Mouse (Mus musculus) hindbrain, embryonic 12.5 days (tissue): ENCODE measurements around the gene Exo1. TPM values are rescaled to one million over a fixed set of nuclear protein-coding genes. Genes with fewer than 3 reads are reported as not detected.

ENCODE experiments used
- ATAC-seq: fragments of 200-750 bp; cut with Nextera tagmentation; 2 replicates; pipeline ENCODE4 v1.8.0; 2017; ENCODE audit warnings: moderate TSS enrichment; ENCODE audit not compliant: low FRiP score
- H3K27ac ChIP-seq: fragments of 300-500 bp; sonication (generic); 2 replicates; pipeline ENCODE4 v1.5.1; 2016; ENCODE audit warnings: mild to moderate bottlenecking
- H3K27me3 ChIP-seq: fragments of 300-500 bp; sonication (generic); 2 replicates; pipeline ENCODE4 v1.6.1; 2016; ENCODE audit warnings: mild to moderate bottlenecking
- H3K36me3 ChIP-seq: fragments of 300-500 bp; sonication (generic); 2 replicates; pipeline ENCODE4 v1.6.1; 2016; ENCODE audit warnings: mild to moderate bottlenecking
- H3K4me1 ChIP-seq: fragments of 300-500 bp; sonication (generic); 2 replicates; pipeline ENCODE4 v1.6.1; 2016
- H3K4me2 ChIP-seq: fragments of 300-500 bp; sonication (generic); replicated peaks from 2 replicates; pipeline ENCODE4 v1.6.1; 2016; ENCODE audit warnings: mild to moderate bottlenecking
- H3K4me3 ChIP-seq: fragments of 300-500 bp; sonication (generic); 2 replicates; pipeline ENCODE4 v1.5.1; 2016; ENCODE audit warnings: mild to moderate bottlenecking
- H3K9ac ChIP-seq: fragments of 300-500 bp; sonication (generic); 2 replicates; pipeline ENCODE4 v1.6.1; 2016; ENCODE audit warnings: mild to moderate bottlenecking, moderate library complexity
- H3K9me3 ChIP-seq: fragments of 300-500 bp; sonication (generic); replicated peaks from 2 replicates; pipeline ENCODE4 v1.6.1; 2016; ENCODE audit warnings: mild to moderate bottlenecking
- WGBS: fragments of 180-500 bp; shearing (Covaris S2); methylation state at CpG from one replicate; pipeline ENCODE4 v1.1.7; 2016; 5-methylcytosine and 5-hydroxymethylcytosine counted together
- polyA plus RNA-seq: library from polyadenylated mRNA; unstranded; fragments of >200 nt; fragmentation: Nextera tagmentation; extraction: Ambion mirVana; gene quantifications from 2 replicates; pipeline ENCODE4 v1.2.1, GENCODE M21; 2016

Exo1 gene
- polyA plus RNA-seq, result 52.8 and 54.5 TPM in 2 replicates

DNA sequence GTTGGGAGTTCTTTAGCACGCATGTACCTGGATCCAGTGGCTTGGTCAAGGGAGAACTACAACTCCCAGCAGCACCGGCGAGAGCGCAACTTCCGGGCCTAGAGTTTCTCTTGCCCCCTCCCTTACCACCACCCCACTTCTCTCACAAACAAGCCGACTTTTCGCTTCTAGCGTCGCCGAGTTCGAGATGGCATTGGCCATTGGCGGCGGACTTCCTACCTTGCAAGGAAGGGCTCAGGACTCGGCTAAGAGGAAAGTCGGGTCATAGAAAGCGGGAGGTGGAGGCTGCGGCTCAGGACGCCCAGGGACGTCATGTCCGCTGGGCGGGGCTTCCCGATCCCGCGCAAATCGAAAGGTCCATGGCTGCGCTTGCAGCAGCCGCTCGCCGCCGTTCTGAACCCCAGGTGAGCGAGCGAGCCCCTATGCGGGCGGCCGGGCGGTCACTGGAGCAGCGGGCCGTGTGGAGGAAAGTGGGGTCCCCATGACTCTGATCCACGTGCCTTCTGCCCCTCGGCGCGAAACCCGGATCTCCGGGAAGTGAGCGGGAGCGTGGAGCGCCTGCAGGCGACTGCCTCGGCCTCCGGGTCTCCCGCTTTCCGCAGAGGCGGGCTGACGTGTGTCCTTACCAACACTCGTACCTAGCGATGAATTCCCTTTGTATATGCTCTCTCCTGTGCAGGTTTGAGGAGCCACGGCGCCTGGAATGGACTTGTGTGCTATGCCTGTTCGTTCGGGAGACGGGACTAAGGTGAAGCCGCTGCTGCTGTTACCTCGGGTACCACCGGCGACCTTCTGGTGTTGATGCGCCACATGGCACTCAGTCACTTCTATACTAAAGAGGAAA, at the start of gene Exo1:
Exo1 (plus strand) TSS at position 129 of the 844 bp plus-strand sequence.
- H3K27ac ChIP-seq, result peak within 1 kb of the TSS; percentile 76; the same call in 1 of the 2 replicates
- peak within 1 kb of the TSS; percentile 81 for H3K4me3 ChIP-seq
- no peaks in the 10 kb centered on the region for H3K9me3 ChIP-seq
- under 1% methylated on average over 66 of the region's 66 CpGs for WGBS
- 0 out of 2 replicates have a peak, but pooled peaks cover 3% of the 10 kb centered on the region for H3K36me3 ChIP-seq
- peak within 1 kb of the TSS; percentile 88 for H3K4me2 ChIP-seq
- peak within 1 kb of the TSS; percentile 69 for H3K9ac ChIP-seq
- peaks cover 15% of the 10 kb centered on the region for H3K4me1 ChIP-seq
- H3K27me3 ChIP-seq, result no peaks in the 10 kb centered on the region
- ATAC-seq, result peak; percentile 98

DNA sequence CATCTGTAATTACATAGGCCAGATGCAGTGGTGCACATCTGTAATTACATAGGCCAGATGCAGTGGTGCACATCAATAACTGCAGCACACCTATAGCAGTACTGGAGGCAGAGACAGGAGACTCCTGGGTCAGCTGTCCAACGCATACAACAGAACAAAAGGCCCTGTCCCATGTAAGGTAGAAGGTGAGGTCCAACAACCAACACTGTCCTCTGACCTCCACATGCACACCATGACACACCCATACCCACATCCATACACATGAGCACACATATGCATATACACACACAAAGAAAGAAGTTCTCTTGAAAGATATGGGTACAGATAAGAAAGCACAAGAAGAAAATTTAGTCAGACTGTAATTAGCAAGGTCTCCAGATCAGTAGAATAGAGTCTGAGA, 24.9 kb upstream of the Exo1 start:
- 91% methylated on average over 1 of the region's 1 CpGs for WGBS
- no peak overlapping the region for H3K9ac ChIP-seq
- H3K36me3 ChIP-seq, result no peaks in the 10 kb centered on the region
- no peak overlapping the region for H3K4me3 ChIP-seq
- no peak overlapping the region for H3K4me2 ChIP-seq
- H3K9me3 ChIP-seq, result no peaks in the 10 kb centered on the region
- no peak overlapping the region for H3K27ac ChIP-seq
- no peak for ATAC-seq
- H3K4me1 ChIP-seq, result no peaks in the 10 kb centered on the region
- H3K27me3 ChIP-seq, result no peaks in the 10 kb centered on the region

GRCm38 (mm10) chr1:175867050-175867449, 13.3 kb upstream of the Exo1 start:
- Histone ChIP-seq H3K4me1 (peaks cover 3% of the 10 kb centered on the region), H3K27me3 (no peaks in the 10 kb centered on the region), H3K36me3 (no peaks in the 10 kb centered on the region), H3K4me2 (no peak overlapping the region), H3K27ac (no peak overlapping the region), H3K9me3 (no peaks in the 10 kb centered on the region), H3K9ac (no peak overlapping the region), H3K4me3 (no peak overlapping the region)
- 28% methylated on average over 1 of the region's 1 CpGs for WGBS
- ATAC-seq, result peak; percentile 49

GRCm38 (mm10) chr1:175867558-175867957, 12.8 kb upstream of the Exo1 start:
- WGBS, result 27% methylated on average over 5 of the region's 5 CpGs
- Histone ChIP-seq H3K9ac (no peak overlapping the region), H3K4me2 (no peak overlapping the region), H3K27me3 (no peaks in the 10 kb centered on the region), H3K4me3 (no peak overlapping the region), H3K27ac (no peak overlapping the region), H3K36me3 (no peaks in the 10 kb centered on the region), H3K9me3 (no peaks in the 10 kb centered on the region), H3K4me1 (peaks cover 3% of the 10 kb centered on the region)
- ATAC-seq, result peak; percentile 36; the same call in 1 of the 2 replicates

DNA sequence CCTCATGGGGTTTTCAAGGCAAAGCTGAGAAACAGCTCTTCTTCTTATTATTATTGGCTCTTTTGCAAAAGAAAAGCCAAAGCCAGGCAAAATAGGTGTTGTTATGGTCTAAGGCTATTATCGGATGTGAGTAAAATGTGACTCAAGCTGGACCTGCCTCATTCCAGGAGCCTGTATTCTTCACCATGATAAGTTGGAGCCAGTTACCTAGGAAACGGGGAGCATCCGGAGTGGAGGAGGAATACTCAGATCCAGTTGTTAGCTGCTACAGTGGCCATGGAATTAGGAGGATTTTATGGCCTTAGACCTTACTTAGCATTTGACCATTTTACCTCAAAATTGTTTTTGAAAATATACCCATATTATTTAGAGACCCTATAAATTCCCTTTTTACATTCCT, 9.7 kb upstream of the Exo1 start:
- peaks cover 3% of the 10 kb centered on the region for H3K4me1 ChIP-seq
- H3K27me3 ChIP-seq, result no peaks in the 10 kb centered on the region
- no peak overlapping the region for H3K9ac ChIP-seq
- no peak overlapping the region for H3K4me2 ChIP-seq
- no peak overlapping the region for H3K4me3 ChIP-seq
- H3K27ac ChIP-seq, result no peak overlapping the region
- 63% methylated on average over 3 of the region's 3 CpGs for WGBS
- no peak for ATAC-seq
- H3K9me3 ChIP-seq, result no peaks in the 10 kb centered on the region
- H3K36me3 ChIP-seq, result no peaks in the 10 kb centered on the region

DNA sequence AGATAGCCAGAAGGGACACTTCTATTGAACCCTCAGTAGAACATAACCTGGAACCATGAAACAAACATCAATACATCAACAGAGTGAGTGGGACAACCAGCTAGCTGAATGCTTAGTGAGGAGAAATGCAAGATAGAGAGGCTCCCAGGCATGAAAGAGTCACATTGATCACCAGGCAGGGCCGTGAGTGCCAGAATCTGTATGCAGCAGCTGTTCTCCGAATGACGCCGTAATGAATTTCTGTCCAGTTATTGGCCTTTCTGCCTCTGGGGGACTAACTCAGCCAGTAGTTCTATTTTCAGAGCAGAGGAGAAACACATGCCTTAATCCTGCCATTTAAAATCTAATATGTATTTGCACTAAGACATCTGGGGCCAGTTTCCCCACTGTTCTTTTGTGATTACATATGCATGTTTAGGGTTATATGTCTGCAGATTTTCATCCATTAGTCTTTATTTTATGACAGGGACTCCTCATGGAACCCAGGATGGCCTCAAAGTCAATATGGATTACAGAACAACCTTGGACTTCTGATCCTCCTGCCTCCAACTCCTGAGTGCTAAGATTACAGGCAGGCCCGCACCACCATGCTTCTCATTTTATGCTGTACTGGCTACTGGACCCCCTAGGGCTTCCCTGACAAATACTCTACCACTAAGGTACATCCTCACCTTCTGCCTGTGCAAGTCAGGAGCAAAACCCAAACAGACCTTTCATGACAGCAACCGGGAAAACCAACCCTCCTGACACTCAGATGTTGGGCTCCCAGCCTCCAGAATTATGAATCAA, 8.2 kb upstream of the Exo1 start:
- ATAC-seq, result peak; percentile 75
- no peaks in the 10 kb centered on the region for H3K27me3 ChIP-seq

GRCm38 (mm10) chr1:175883398-175883797, 3.0 kb downstream of the Exo1 start:
- H3K36me3 ChIP-seq, result peaks cover 13% of the 10 kb centered on the region; the same call in 1 of the 2 replicates
- no peak overlapping the region for H3K27ac ChIP-seq
- no peak overlapping the region for H3K4me3 ChIP-seq
- H3K4me2 ChIP-seq, result no peak overlapping the region
- H3K27me3 ChIP-seq, result no peaks in the 10 kb centered on the region
- peaks cover 15% of the 10 kb centered on the region for H3K4me1 ChIP-seq
- H3K9ac ChIP-seq, result no peak overlapping the region
- H3K9me3 ChIP-seq, result no peaks in the 10 kb centered on the region
- no peak for ATAC-seq
- WGBS, result 84% methylated on average over 3 of the region's 3 CpGs

More for the DNA sequence above, 8.2 kb upstream of the Exo1 start:
- Histone ChIP-seq H3K9ac (no peak overlapping the region), H3K4me3 (no peak overlapping the region), H3K36me3 (no peaks in the 10 kb centered on the region), H3K9me3 (no peaks in the 10 kb centered on the region), H3K27ac (0 out of 2 replicates have a peak overlapping the region, but pooled peaks have one; percentile 37), H3K4me1 (no peaks in the 10 kb centered on the region; the same call in 1 of the 2 replicates), H3K4me2 (no peak overlapping the region)
- 65% methylated on average over 6 of the region's 6 CpGs for WGBS

GRCm38 (mm10) chr1:175893263-175893662, 12.9 kb downstream of the Exo1 start:
- Histone ChIP-seq H3K36me3 (peaks cover 38% of the 10 kb centered on the region), H3K9ac (no peak overlapping the region), H3K27me3 (no peaks in the 10 kb centered on the region), H3K9me3 (no peaks in the 10 kb centered on the region), H3K4me1 (no peaks in the 10 kb centered on the region), H3K4me3 (no peak overlapping the region), H3K27ac (no peak overlapping the region), H3K4me2 (no peak overlapping the region)
- ATAC-seq, result no peak
- 90% methylated on average over 6 of the region's 6 CpGs for WGBS

DNA sequence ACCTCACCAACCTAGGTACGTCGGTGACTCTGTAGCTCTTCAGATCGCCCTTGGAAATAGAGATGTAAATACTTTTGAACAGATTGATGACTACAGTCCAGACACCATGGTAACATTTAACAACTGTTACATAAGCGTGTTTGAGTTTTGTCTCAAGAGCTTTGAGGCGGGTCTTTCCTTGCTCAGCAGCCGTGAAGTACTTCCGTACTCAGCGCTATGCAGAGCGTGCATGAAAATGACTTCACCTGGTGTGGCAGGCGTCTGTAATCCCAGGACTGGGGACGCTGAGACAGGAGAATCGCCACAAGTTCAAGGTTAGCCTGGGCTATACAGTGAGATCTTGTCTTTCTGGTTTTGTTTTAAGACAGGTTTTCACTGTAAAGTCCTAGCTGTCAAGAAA, 13.3 kb downstream of the Exo1 start:
- Histone ChIP-seq H3K27me3 (no peaks in the 10 kb centered on the region), H3K9me3 (no peaks in the 10 kb centered on the region), H3K36me3 (peaks cover 33% of the 10 kb centered on the region), H3K4me3 (no peak overlapping the region), H3K9ac (no peak overlapping the region), H3K4me2 (no peak overlapping the region), H3K4me1 (no peaks in the 10 kb centered on the region), H3K27ac (no peak overlapping the region)
- no peak for ATAC-seq
- WGBS, result 91% methylated on average over 12 of the region's 12 CpGs

DNA sequence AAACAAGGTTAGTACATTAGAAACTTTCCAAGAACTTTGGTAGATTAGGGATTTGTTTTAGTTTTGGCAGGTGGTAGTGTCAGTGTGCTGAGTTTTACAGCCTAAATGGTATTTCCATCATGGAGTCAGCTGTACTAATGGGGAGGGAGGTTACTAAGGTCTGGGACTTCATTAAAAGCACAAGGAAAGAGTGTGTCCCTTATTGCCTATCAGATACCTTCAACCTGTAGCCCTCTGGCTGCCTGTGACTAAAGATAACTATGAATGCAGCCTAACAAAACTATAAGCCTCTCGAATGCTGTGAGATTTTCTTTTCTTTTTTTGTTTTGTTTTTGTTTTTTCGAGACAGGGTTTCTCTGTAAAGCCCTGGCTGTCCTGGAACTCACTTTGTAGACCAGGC, 30.8 kb downstream of the Exo1 start:
- WGBS, result 75% methylated on average over 2 of the region's 2 CpGs
- no peaks in the 10 kb centered on the region for H3K27me3 ChIP-seq
- H3K4me3 ChIP-seq, result no peak overlapping the region
- no peak overlapping the region for H3K9ac ChIP-seq
- H3K4me2 ChIP-seq, result no peak overlapping the region
- H3K27ac ChIP-seq, result no peak overlapping the region
- H3K36me3 ChIP-seq, result peaks cover 22% of the 10 kb centered on the region
- no peaks in the 10 kb centered on the region for H3K4me1 ChIP-seq
- no peak for ATAC-seq
- no peaks in the 10 kb centered on the region for H3K9me3 ChIP-seq

DNA sequence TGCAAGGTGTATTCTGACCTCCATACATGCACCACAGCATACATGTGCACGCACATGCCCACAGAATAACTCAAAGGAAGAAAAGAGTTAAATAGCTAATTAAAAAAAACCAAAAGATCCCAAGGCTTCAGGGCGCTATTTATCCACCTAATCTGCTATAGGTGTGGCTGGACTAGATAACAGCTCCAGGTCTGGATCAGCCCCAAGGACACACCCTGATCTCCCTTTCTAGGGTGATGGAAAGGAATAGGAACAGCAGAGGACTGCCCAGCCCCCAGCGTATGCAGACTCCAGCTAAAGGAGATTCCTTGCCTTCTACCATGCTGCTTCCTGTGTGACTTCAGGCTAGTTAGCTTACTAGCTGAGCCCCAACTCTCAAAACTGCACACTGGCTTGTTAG, 31.7 kb downstream of the Exo1 start:
- ATAC-seq, result no peak
- 88% methylated on average over 3 of the region's 3 CpGs for WGBS

DNA sequence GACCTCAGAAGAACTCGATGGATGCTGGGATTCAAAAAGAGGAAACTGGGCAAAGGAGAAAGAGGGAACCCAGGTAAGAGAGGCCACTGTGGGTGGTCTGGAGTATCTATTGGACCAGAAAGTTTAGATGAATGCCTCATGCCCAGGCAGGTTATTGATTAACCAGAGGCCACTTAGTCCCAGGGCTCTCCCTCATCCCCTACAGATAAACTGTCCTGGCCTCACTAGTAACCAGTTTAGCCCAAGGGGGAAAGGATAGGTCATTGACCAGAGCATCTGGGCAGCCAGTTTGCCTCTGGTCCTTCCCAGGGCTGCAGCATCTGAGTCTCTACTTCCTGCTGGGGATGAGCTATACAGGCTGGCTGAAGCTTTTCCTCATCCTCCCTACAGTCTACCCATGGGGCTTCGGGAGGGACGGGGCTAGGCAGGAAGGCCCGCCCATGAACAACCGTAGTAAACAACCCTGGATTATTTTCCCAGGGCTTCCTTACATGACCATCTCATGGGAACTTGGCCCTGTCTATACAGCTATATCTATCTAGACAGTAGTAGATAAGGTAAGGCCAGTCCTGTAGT, 33.4 kb downstream of the Exo1 start:
- H3K4me3 ChIP-seq, result no peak overlapping the region
- H3K9me3 ChIP-seq, result no peaks in the 10 kb centered on the region
- no peak overlapping the region for H3K4me2 ChIP-seq
- no peaks in the 10 kb centered on the region for H3K4me1 ChIP-seq
- peaks cover 6% of the 10 kb centered on the region for H3K36me3 ChIP-seq
- H3K27ac ChIP-seq, result no peak overlapping the region
- 78% methylated on average over 5 of the region's 5 CpGs for WGBS
- no peak for ATAC-seq
- no peak overlapping the region for H3K9ac ChIP-seq
- H3K27me3 ChIP-seq, result no peaks in the 10 kb centered on the region

More for the DNA sequence above, 31.7 kb downstream of the Exo1 start:
- no peak overlapping the region for H3K4me3 ChIP-seq
- H3K4me1 ChIP-seq, result no peaks in the 10 kb centered on the region
- no peak overlapping the region for H3K4me2 ChIP-seq
- peaks cover 17% of the 10 kb centered on the region for H3K36me3 ChIP-seq
- no peaks in the 10 kb centered on the region for H3K9me3 ChIP-seq
- no peak overlapping the region for H3K27ac ChIP-seq
- no peaks in the 10 kb centered on the region for H3K27me3 ChIP-seq
- no peak overlapping the region for H3K9ac ChIP-seq
